Mouse (Mus musculus): ENCODE results near the gene Nfix. TPM values are rescaled to one million over a fixed set of nuclear protein-coding genes. Genes with fewer than 3 reads are reported as not detected.
A peak's percentile ranks its signal among the peaks of the same experiment; 100 is the strongest.

The Nfix gene
- total and polyA plus RNA-seq, 3 experiments = 68.7 to 297 (median 274) TPM

GRCm38 (mm10) chr8:84845355-84846093 lies 45.4 kb upstream of the Nfix start:
- peaks cover 15% of the 10 kb centered on the region for H3K36me3 ChIP-seq (ENCODE audit: control insufficient read depth, insufficient read depth, low read length)
- no peaks in the 10 kb centered on the region for H3K27me3 ChIP-seq (ENCODE audit: control insufficient read depth, insufficient read depth, low read length)
- H3K79me2 ChIP-seq (replicated peaks; ENCODE audit: control insufficient read depth, insufficient read depth, low read length) = no peaks in the 10 kb centered on the region; the same call in 1 of the 2 replicates
- WGBS = 8% methylated on average over 12 of the region's 12 CpGs
- H3K27ac ChIP-seq = peak overlapping the region; percentile 97
- TF ChIP-seq CTCF (IDR thresholded peaks at IDR 0.05) (peak; percentile 70), POLR2A (IDR thresholded peaks at IDR 0.05; ENCODE audit: insufficient read depth, low read depth, low read length) (no peak)
- DNase-seq = peak; percentile 44 to 48
- H3K4me3 ChIP-seq = peak overlapping the region; percentile 100
- H3K9ac ChIP-seq (ENCODE audit: low read depth, low read length) = peak overlapping the region; percentile 88
- H3K4me1 ChIP-seq (ENCODE audit: control insufficient read depth, insufficient read depth, low read length) = peaks cover 5% of the 10 kb centered on the region
- intact Hi-C loops (cut with DNase I) = loop anchor here (5.0 kb wide), 1 partner anchor 57 kb away; the partner anchor contains the start of gene Klf1

GRCm38 (mm10) chr8:84844397-84845070 lies 44.4 kb upstream of the Nfix start:
- H3K4me3 ChIP-seq = peak overlapping the region; percentile 100; the same call in 1 of the 2 replicates
- no peaks in the 10 kb centered on the region for H3K27me3 ChIP-seq (ENCODE audit: control insufficient read depth, insufficient read depth, low read length)
- H3K79me2 ChIP-seq (replicated peaks; ENCODE audit: control insufficient read depth, insufficient read depth, low read length) = no peaks in the 10 kb centered on the region; the same call in 1 of the 2 replicates
- peaks cover 5% of the 10 kb centered on the region for H3K4me1 ChIP-seq (ENCODE audit: control insufficient read depth, insufficient read depth, low read length)
- intact Hi-C loops (cut with DNase I) = loop anchor here (5.0 kb wide), 1 partner anchor 58 kb away; the partner anchor contains the start of gene Klf1
- peak overlapping the region; percentile 5; the same call in 1 of the 2 replicates for H3K27ac ChIP-seq
- DNase-seq = no peak
- H3K36me3 ChIP-seq (ENCODE audit: control insufficient read depth, insufficient read depth, low read length) = peaks cover 16% of the 10 kb centered on the region
- no peak for TF ChIP-seq EP300 (IDR thresholded peaks at IDR 0.05; ENCODE audit: insufficient read depth, low read depth, low read length)
- no peak for TF ChIP-seq POLR2A (IDR thresholded peaks at IDR 0.05; ENCODE audit: insufficient read depth, low read depth, low read length)
- no peak for TF ChIP-seq CTCF (IDR thresholded peaks at IDR 0.05)
- WGBS = 64% methylated on average over 9 of the region's 9 CpGs
- H3K9ac ChIP-seq (ENCODE audit: low read depth, low read length) = no peak overlapping the region

DNA sequence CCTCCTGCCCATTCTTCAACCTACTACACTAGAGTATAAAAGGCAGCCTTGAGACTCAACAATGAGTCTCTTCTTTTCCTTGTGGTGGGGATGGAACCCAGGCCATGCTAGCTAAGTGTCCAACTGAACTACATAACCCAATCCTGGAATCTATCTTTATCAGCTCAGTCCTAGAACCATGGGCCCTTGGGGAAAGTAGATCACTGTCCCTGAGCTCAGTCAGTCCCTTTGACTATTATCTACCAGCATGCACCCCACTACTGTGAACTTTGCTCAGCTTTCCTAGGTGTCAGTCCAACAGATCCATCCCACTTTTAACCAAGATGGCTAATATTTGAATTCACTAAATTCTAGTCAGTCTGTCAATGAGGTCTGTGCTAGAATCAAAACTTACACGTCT lies 41.4 kb upstream of the Nfix start:
- Histone ChIP-seq H3K36me3 (ENCODE audit: control insufficient read depth, insufficient read depth, low read length) (peaks cover 18% of the 10 kb centered on the region), H3K27ac (no peak overlapping the region), H3K9ac (ENCODE audit: low read depth, low read length) (no peak overlapping the region), H3K79me2 (replicated peaks; ENCODE audit: control insufficient read depth, insufficient read depth, low read length) (no peaks in the 10 kb centered on the region; the same call in 1 of the 2 replicates), H3K4me3 (no peak overlapping the region), H3K4me1 (ENCODE audit: control insufficient read depth, insufficient read depth, low read length) (peaks cover 5% of the 10 kb centered on the region), H3K27me3 (ENCODE audit: control insufficient read depth, insufficient read depth, low read length) (no peaks in the 10 kb centered on the region)
- no peak for DNase-seq
- TF ChIP-seq EP300 (IDR thresholded peaks at IDR 0.05; ENCODE audit: insufficient read depth, low read depth, low read length) (no peak), CTCF (IDR thresholded peaks at IDR 0.05) (no peak), POLR2A (IDR thresholded peaks at IDR 0.05; ENCODE audit: insufficient read depth, low read depth, low read length) (no peak)
- intact Hi-C loops (cut with DNase I) = no loop called here
- WGBS = 60% methylated on average over 1 of the region's 1 CpGs

- peak; percentile 91 to 93 for DNase-seq
- Histone ChIP-seq H3K79me2 (replicated peaks; ENCODE audit: control insufficient read depth, insufficient read depth, low read length) (no peaks in the 10 kb centered on the region), H3K27ac (peak within 1 kb of the TSS; percentile 79), H3K9ac (ENCODE audit: low read depth, low read length) (peak within 1 kb of the TSS; percentile 74), H3K27me3 (ENCODE audit: control insufficient read depth, insufficient read depth, low read length) (no peaks in the 10 kb centered on the region), H3K4me3 (peak within 1 kb of the TSS; percentile 64), H3K36me3 (ENCODE audit: control insufficient read depth, insufficient read depth, low read length) (peaks cover 18% of the 10 kb centered on the region), H3K4me1 (ENCODE audit: control insufficient read depth, insufficient read depth, low read length) (peaks cover 3% of the 10 kb centered on the region)
- intact Hi-C loops (cut with DNase I) = no loop called here
- WGBS = under 1% methylated on average over 55 of the region's 55 CpGs
- peak; percentile 74; the same call in 1 of the 2 replicates for TF ChIP-seq EP300 (IDR thresholded peaks at IDR 0.05; ENCODE audit: insufficient read depth, low read depth, low read length)
- TF ChIP-seq CTCF (IDR thresholded peaks at IDR 0.05) = no peak
- peak; percentile 80 for TF ChIP-seq POLR2A (IDR thresholded peaks at IDR 0.05; ENCODE audit: insufficient read depth, low read depth, low read length)
These were observed 40.3 kb upstream of the Nfix start, which contains the start of gene Rad23a for GRCm38 (mm10) chr8:84840248-84840999. Rad23a (minus strand) TSS chr8:84840665.

- TF ChIP-seq CTCF (IDR thresholded peaks at IDR 0.05) (no peak), POLR2A (IDR thresholded peaks at IDR 0.05; ENCODE audit: insufficient read depth, low read depth, low read length) (no peak), EP300 (IDR thresholded peaks at IDR 0.05; ENCODE audit: insufficient read depth, low read depth, low read length) (no peak)
- H3K27me3 ChIP-seq (ENCODE audit: control insufficient read depth, insufficient read depth, low read length) = no peaks in the 10 kb centered on the region
- H3K79me2 ChIP-seq (replicated peaks; ENCODE audit: control insufficient read depth, insufficient read depth, low read length) = no peaks in the 10 kb centered on the region
- peaks cover 12% of the 10 kb centered on the region for H3K36me3 ChIP-seq (ENCODE audit: control insufficient read depth, insufficient read depth, low read length)
- no peak for DNase-seq
- intact Hi-C loops (cut with DNase I) = no loop called here
- peaks cover 3% of the 10 kb centered on the region for H3K4me1 ChIP-seq (ENCODE audit: control insufficient read depth, insufficient read depth, low read length)
- peak overlapping the region; percentile 79 for H3K27ac ChIP-seq
- peak overlapping the region; percentile 74 for H3K9ac ChIP-seq (ENCODE audit: low read depth, low read length)
- H3K4me3 ChIP-seq = peak overlapping the region; percentile 64
- WGBS = under 1% methylated on average over 7 of the region's 7 CpGs
These were observed 39.7 kb upstream of the Nfix start for GRCm38 (mm10) chr8:84839875-84840247.

All from heart, adult 2 months (tissue).